Mouse (Mus musculus) c-Kit-negative CD71-positive TER-119-positive erythroid progenitor cells, embryonic 14.5 days (primary cell): ENCODE measurements at regions not wholly inside any gene's neighbourhood (a gene's known extent, or its start where the extent isn't known, plus 50 kb on each side); places are given as distances from the start of the nearest gene placed in this dataset.

Source experiments
- DNase-seq: peaks from one replicate; pipeline ENCODE4 v3.0.0-alpha.2; 2013; ENCODE audit warnings: low read depth, low spot score

- no peak for DNase-seq
Measured at GRCm38 (mm10) chr7:111420698-111421097, 337.9 kb upstream of the Eif4g2 start.

GRCm38 (mm10) chr7:111417735-111418134 is 334.9 kb upstream of the Eif4g2 start:
- DNase-seq = no peak

GRCm38 (mm10) chr7:111416061-111416460 is 333.2 kb upstream of the Eif4g2 start:
- DNase-seq = no peak

GRCm38 (mm10) chr7:111413745-111414144 is 330.9 kb upstream of the Eif4g2 start:
- DNase-seq = no peak

- DNase-seq = no peak
Measured at GRCm38 (mm10) chr7:111412957-111413356, 330.1 kb upstream of the Eif4g2 start.

GRCm38 (mm10) chr7:111411386-111411960 is 328.6 kb upstream of the Eif4g2 start:
- DNase-seq = no peak

- DNase-seq = no peak
Measured at GRCm38 (mm10) chr7:111395972-111396371, 313.1 kb upstream of the Eif4g2 start.

GRCm38 (mm10) chr7:111395111-111395510 is 312.3 kb upstream of the Eif4g2 start:
- DNase-seq = no peak

- no peak for DNase-seq
Measured at GRCm38 (mm10) chr7:111393846-111394245, 311.0 kb upstream of the Eif4g2 start.

GRCm38 (mm10) chr7:111389690-111390089 is 306.9 kb upstream of the Eif4g2 start:
- no peak for DNase-seq

- no peak for DNase-seq
Measured at GRCm38 (mm10) chr7:111374534-111374933, 291.7 kb upstream of the Eif4g2 start.

GRCm38 (mm10) chr7:111373380-111374173 is 290.7 kb upstream of the Eif4g2 start:
- DNase-seq = no peak

GRCm38 (mm10) chr7:111370421-111370887 is 287.6 kb upstream of the Eif4g2 start:
- DNase-seq = no peak

GRCm38 (mm10) chr7:111368296-111369004 is 285.6 kb upstream of the Eif4g2 start:
- no peak for DNase-seq

- DNase-seq = no peak
Measured at GRCm38 (mm10) chr7:111366951-111367653, 284.3 kb upstream of the Eif4g2 start.

GRCm38 (mm10) chr7:111365384-111365783 is 282.6 kb upstream of the Eif4g2 start:
- no peak for DNase-seq

GRCm38 (mm10) chr7:111363206-111363605 is 280.4 kb upstream of the Eif4g2 start:
- DNase-seq = no peak

GRCm38 (mm10) chr7:111362646-111363045 is 279.8 kb upstream of the Eif4g2 start:
- no peak for DNase-seq

GRCm38 (mm10) chr7:111355088-111355656 is 272.3 kb upstream of the Eif4g2 start:
- no peak for DNase-seq

- DNase-seq = no peak
Measured at GRCm38 (mm10) chr7:111354066-111354465, 271.2 kb upstream of the Eif4g2 start.

GRCm38 (mm10) chr7:111352176-111352575 is 269.3 kb upstream of the Eif4g2 start:
- DNase-seq = no peak
